Mouse (Mus musculus) heart, postnatal 0 days (tissue): ENCODE measurements around the gene Radil. TPM values are rescaled to one million over a fixed set of nuclear protein-coding genes. Genes with fewer than 3 reads are reported as not detected.
A peak's percentile ranks its signal among the peaks of the same experiment; 100 is the strongest.

Source experiments
- ATAC-seq: fragments of 200-750 bp; cut with Nextera tagmentation; 2 replicates; pipeline ENCODE4 v1.8.0; 2017; ENCODE audit warnings: low read depth, moderate number of reproducible peaks, moderate library complexity; ENCODE audit not compliant: insufficient read depth
- DNase-seq: peaks from one replicate; pipeline ENCODE4 v3.0.0-alpha.2; 2016; ENCODE audit warnings: low spot score
- H3K27ac ChIP-seq: fragments of 300-500 bp; sonication (generic); 2 replicates; pipeline ENCODE4 v1.5.1; 2014; ENCODE audit warnings: low read depth, mild to moderate bottlenecking
- H3K27me3 ChIP-seq: fragments of 300-500 bp; sonication (generic); 2 replicates; pipeline ENCODE4 v1.6.1; 2014; ENCODE audit warnings: low read length, mixed read lengths; ENCODE audit not compliant: control insufficient read depth, insufficient read depth
- H3K36me3 ChIP-seq: fragments of 300-500 bp; sonication (generic); replicated peaks from 2 replicates; pipeline ENCODE4 v1.6.1; 2014; ENCODE audit warnings: low read length, mixed read lengths; ENCODE audit not compliant: control insufficient read depth, insufficient read depth
- H3K4me1 ChIP-seq: fragments of 300-500 bp; sonication (generic); 2 replicates; pipeline ENCODE4 v1.6.1; 2014; ENCODE audit warnings: antibody characterized with exemption; ENCODE audit not compliant: control insufficient read depth, insufficient read depth
- H3K4me2 ChIP-seq: fragments of 300-500 bp; sonication (generic); 2 replicates; pipeline ENCODE4 v1.6.1; 2014; ENCODE audit warnings: low read depth, mild to moderate bottlenecking, low read length, moderate library complexity
- H3K4me3 ChIP-seq: fragments of 300-500 bp; sonication (generic); 2 replicates; pipeline ENCODE4 v1.5.1; 2014; ENCODE audit warnings: low read depth, low read length
- H3K9ac ChIP-seq: fragments of 300-500 bp; sonication (generic); replicated peaks from 2 replicates; pipeline ENCODE4 v1.6.1; 2014; ENCODE audit warnings: low read depth, low read length, mixed read lengths
- H3K9me3 ChIP-seq: fragments of 300-500 bp; sonication (generic); replicated peaks from 2 replicates; pipeline ENCODE4 v1.6.1; 2016; ENCODE audit warnings: low read length; ENCODE audit not compliant: control insufficient read depth
- CTCF ChIP-seq: IDR thresholded peaks from 2 replicates; pipeline ENCODE4 v1.5.1; 2016; ENCODE audit warnings: antibody characterized with exemption, control low read depth, low read depth
- EP300 ChIP-seq: IDR thresholded peaks from 2 replicates; pipeline ENCODE4 v1.6.1; 2016; ENCODE audit warnings: antibody characterized with exemption, low read depth
- WGBS: fragments of 180-500 bp; shearing (Covaris S2); extraction: QIAGEN DNeasy Blood & Tissue Kit; methylation state at CpG from one replicate; pipeline ENCODE4 v1.1.7; 2014; 5-methylcytosine and 5-hydroxymethylcytosine counted together
- polyA plus RNA-seq: library from polyadenylated mRNA; unstranded; fragments of >200 nt; fragmentation: Nextera tagmentation; extraction: Ambion mirVana; gene quantifications from 2 replicates; pipeline ENCODE4 v1.2.1, GENCODE M21; 2015
- total RNA-seq: library from RNA; depleted of rRNA; stranded (reverse); fragments of >200 nt; gene quantifications from 2 replicates; pipeline ENCODE4 v1.2.3, GENCODE M21; 2014; ENCODE audit warnings: low replicate concordance

The Radil gene
- total and polyA plus RNA-seq, 2 experiments from 2014 or later: 2.9 to 4.3 TPM

- Histone ChIP-seq H3K9ac (no peak overlapping the region), H3K27me3 (no peaks in the 10 kb centered on the region), H3K27ac (no peak overlapping the region), H3K4me1 (0 out of 2 replicates have a peak, but pooled peaks cover 3% of the 10 kb centered on the region), H3K4me2 (no peak overlapping the region), H3K4me3 (no peak overlapping the region), H3K9me3 (no peaks in the 10 kb centered on the region), H3K36me3 (no peaks in the 10 kb centered on the region)
- TF ChIP-seq EP300: no peak
- ATAC-seq (0 out of 2 replicates have a peak, but pooled peaks have one; percentile 31), DNase-seq (no peak)
- whole genome bisulfite sequencing: 39% methylated on average over 14 of the region's 14 CpGs
Observed at GRCm38 (mm10) chr5:142495321-142496096, 55.4 kb downstream of the Radil start.

DNA sequence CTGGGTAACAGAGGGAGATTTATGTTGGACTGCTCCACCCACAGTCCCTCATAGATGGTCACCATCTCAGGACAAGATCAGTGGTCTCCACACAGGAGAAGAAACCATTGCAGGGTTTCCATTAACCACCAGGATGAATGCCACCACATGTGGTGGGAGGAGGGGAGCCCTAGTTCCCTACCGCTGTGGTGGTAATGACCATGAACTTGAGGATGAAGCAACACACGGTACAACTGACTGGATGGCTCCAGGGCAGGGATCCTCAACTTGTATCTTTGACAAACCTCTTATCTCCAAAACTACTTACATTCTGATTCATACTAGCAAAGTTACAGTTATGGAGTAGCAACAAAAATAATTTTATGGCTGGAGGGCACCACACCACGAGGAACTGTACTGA lies 57.6 kb downstream of the Radil start:
- no peak for ATAC-seq
- no peak for TF ChIP-seq EP300
- no peak for TF ChIP-seq CTCF
- WGBS: 84% methylated on average over 3 of the region's 3 CpGs
- no peak overlapping the region for H3K4me3 ChIP-seq
- no peaks in the 10 kb centered on the region for H3K27me3 ChIP-seq
- DNase-seq: no peak
- H3K9ac ChIP-seq: no peak overlapping the region
- H3K4me2 ChIP-seq: no peak overlapping the region
- H3K36me3 ChIP-seq: no peaks in the 10 kb centered on the region
- H3K4me1 ChIP-seq: 0 out of 2 replicates have a peak, but pooled peaks cover 3% of the 10 kb centered on the region
- H3K9me3 ChIP-seq: no peaks in the 10 kb centered on the region
- H3K27ac ChIP-seq: no peak overlapping the region

DNA sequence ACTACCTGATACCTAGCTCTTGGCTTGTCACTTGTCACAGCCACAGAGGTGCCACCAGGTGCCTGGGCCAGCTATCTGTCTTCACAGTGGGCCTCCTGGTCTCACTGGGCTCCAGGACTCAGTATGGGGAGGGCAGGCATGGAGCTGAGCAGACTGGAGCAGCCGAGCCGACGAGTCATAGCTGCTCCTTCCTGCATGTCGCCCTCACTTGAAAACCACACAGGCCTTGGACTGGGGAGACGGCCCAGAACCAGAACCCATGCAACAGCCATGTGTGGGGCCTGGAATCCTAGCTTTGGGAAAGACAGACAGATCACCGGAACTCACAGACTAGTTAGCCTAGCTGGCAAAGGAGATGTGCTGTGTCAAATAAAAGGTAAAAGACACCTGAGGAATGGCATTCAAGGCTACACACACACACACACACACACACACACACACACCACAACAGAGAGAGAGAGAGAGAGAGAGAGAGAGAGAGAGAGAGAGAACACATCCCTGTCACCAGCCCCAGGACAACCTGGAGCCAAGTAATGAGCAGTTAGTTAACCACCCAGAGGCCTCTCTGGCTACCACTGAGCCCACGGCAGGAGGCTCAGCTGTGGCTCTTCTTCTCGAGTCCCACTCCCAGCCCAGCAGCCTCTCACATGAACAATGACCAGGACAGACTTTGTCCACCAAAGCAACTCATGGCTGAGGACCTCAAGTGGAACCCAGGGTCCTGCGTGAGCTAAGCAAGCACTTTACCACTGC lies 60.8 kb downstream of the Radil start:
- H3K9ac ChIP-seq: no peak overlapping the region
- H3K36me3 ChIP-seq: no peaks in the 10 kb centered on the region
- no peak overlapping the region for H3K4me3 ChIP-seq
- H3K4me2 ChIP-seq: no peak overlapping the region
- no peak for DNase-seq
- ATAC-seq: no peak
- H3K4me1 ChIP-seq: no peaks in the 10 kb centered on the region
- TF ChIP-seq EP300 (no peak), CTCF (no peak)
- no peaks in the 10 kb centered on the region for H3K9me3 ChIP-seq
- no peaks in the 10 kb centered on the region for H3K27me3 ChIP-seq
- H3K27ac ChIP-seq: no peak overlapping the region
- WGBS: 67% methylated on average over 9 of the region's 9 CpGs

DNA sequence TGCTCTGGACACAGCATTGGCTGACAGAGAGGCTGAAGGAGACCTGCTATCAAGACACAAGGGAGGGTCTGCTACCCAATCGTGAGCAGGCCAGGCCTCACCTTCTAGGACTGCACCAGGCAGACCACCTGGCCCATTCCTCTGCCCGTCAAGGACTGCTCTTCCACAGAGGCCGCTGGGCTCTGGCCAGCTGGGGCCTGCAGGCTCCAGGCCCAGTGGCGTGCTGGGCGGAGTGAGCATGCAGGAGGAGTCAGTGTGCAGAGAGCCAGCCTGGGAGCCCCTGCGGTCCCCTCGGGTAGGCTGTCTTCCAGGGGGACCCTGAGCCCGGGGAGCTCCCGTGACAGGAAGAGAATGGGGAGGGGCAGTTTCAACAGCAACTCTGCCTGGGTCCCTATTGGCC lies 64.2 kb downstream of the Radil start:
- no peak overlapping the region for H3K27ac ChIP-seq
- no peak overlapping the region for H3K9ac ChIP-seq
- H3K4me1 ChIP-seq: no peaks in the 10 kb centered on the region
- no peaks in the 10 kb centered on the region for H3K27me3 ChIP-seq
- DNase-seq (no peak), ATAC-seq (no peak)
- no peaks in the 10 kb centered on the region for H3K9me3 ChIP-seq
- 76% methylated on average over 9 of the region's 9 CpGs for whole genome bisulfite sequencing
- no peak overlapping the region for H3K4me3 ChIP-seq
- TF ChIP-seq EP300 (no peak), CTCF (no peak)
- H3K36me3 ChIP-seq: no peaks in the 10 kb centered on the region
- H3K4me2 ChIP-seq: no peak overlapping the region

DNA sequence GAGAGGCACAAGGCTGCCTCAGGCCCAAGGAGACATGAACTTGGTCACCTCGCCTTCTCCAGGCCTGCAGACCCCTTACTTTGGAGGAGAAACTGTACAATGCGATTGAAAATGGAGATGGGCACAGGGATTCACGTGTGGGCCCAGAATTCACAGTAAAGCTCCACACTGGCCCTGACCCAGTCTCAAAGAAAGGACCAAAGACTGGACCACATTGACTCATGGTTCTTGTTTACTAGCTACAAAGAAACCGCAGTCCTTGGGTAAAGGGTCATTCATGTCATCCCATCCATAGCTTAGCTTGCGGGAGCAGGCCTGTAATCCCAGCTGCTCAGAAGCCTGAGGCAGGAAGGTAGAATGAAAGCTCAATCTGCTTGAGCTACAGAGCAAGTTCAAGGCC lies 67.3 kb downstream of the Radil start:
- DNase-seq (no peak), ATAC-seq (no peak)
- H3K9ac ChIP-seq: no peak overlapping the region
- H3K27ac ChIP-seq: no peak overlapping the region
- no peak overlapping the region for H3K4me2 ChIP-seq
- H3K27me3 ChIP-seq: no peaks in the 10 kb centered on the region
- TF ChIP-seq CTCF (no peak), EP300 (no peak)
- no peak overlapping the region for H3K4me3 ChIP-seq
- H3K4me1 ChIP-seq: no peaks in the 10 kb centered on the region
- WGBS: 92% methylated on average over 5 of the region's 5 CpGs
- H3K36me3 ChIP-seq: no peaks in the 10 kb centered on the region
- no peaks in the 10 kb centered on the region for H3K9me3 ChIP-seq
